Mouse (Mus musculus) kidney, adult 2 months (tissue): ENCODE data around the gene Bub3.

Experiments
- CTCF ChIP-seq: fragments of 200-500 bp; conservative IDR thresholded peaks from 2 replicates; pipeline ENCODE4 v1.5.1; 2011; ENCODE audit warnings: low read depth, mild to moderate bottlenecking, control low read depth, low read length, moderate library complexity, mixed read lengths; ENCODE audit not compliant: insufficient read depth, insufficient read length
- POLR2A ChIP-seq: fragments of 200-500 bp; IDR thresholded peaks from one replicate; pipeline ENCODE4 v1.6.1; 2011; ENCODE audit warnings: low read depth, low read length, control low read depth

- TF ChIP-seq POLR2A (no peak), CTCF (no peak)
Measured at GRCm38 (mm10) chr7:131597779-131598482, 37.9 kb downstream of the Bub3 start.
